Comparison of ENCODE assay signal across 8 mouse cellular contexts in the genomic region with DNA sequence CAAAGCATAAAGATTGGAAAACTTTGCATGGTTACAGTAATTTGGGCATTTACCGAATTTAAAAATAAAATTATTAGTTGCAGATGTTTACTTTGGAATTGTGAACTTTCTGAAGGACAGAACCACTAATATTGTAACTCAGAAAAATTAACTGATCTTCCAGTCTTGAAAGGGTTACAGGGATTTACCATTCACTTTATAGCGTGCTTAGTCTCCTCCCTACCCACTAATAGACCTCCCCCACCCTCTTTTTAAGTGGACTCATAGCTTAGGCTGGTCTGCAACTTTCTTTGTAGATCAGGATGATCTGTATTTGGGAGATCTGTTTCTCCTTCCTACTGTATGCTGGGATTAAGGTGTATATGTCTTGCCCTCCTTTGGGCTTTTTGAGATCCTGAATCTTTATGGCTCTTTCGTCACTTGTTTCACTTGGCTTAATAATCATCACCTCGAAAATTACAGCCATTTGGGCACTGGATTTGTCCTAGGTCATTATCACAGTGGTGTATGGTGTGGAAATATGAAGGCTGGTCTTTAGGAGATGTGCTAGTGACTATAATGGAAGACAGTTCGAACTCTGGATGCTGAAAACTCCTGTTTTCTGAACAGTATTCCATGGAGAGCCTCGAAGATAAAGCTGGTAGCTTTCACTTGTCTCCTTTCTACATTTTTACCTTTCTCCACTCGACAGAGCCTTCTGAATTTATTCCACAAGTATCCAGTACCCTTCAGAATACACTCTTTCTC. TPM values are rescaled to one million over a fixed set of nuclear protein-coding genes. Genes with fewer than 3 reads are reported as not detected.
DNase-seq lines count a peak whose midpoint lies in the region; ATAC-seq and TF ChIP-seq lines count a peak whose summit lies in the region.

No protein-coding gene starts in this region.

- H3K4me2 ChIP-seq in lung, embryonic 14.5 days = peak overlapping the region; percentile 63
- peak overlapping the region; percentile 78 for H3K4me2 ChIP-seq in embryonic facial prominence, embryonic 14.5 days (ENCODE audit: low read depth, low read length)
- peak overlapping the region; percentile 69 for H3K4me2 ChIP-seq in limb, embryonic 12.5 days
- H3K4me2 ChIP-seq in stomach, embryonic 16.5 days (ENCODE audit: low read depth, low read length) = peak overlapping the region; percentile 56

- WGBS in lung, embryonic 14.5 days = 11% methylated on average over 7 of the region's 7 CpGs
- 18% methylated on average over 7 of the region's 7 CpGs for WGBS in embryonic facial prominence, embryonic 14.5 days
- 21% methylated on average over 7 of the region's 7 CpGs for WGBS in limb, embryonic 12.5 days
- WGBS in stomach, embryonic 16.5 days = 15% methylated on average over 7 of the region's 7 CpGs

- no peaks in the 10 kb centered on the region for H3K36me3 ChIP-seq in lung, embryonic 14.5 days (ENCODE audit: insufficient read depth)
- H3K36me3 ChIP-seq in embryonic facial prominence, embryonic 14.5 days (ENCODE audit: control insufficient read depth, insufficient read depth, low read length) = no peaks in the 10 kb centered on the region
- H3K36me3 ChIP-seq in limb, embryonic 12.5 days = no peaks in the 10 kb centered on the region
- H3K36me3 ChIP-seq in stomach, embryonic 16.5 days (ENCODE audit: control insufficient read depth, insufficient read depth, low read length) = no peaks in the 10 kb centered on the region

- H3K4me1 ChIP-seq in lung, embryonic 14.5 days (ENCODE audit: insufficient read depth) = peaks cover 13% of the 10 kb centered on the region; the same call in 1 of the 2 replicates
- peaks cover 29% of the 10 kb centered on the region for H3K4me1 ChIP-seq in embryonic facial prominence, embryonic 14.5 days (ENCODE audit: control insufficient read depth, insufficient read depth, low read length)
- H3K4me1 ChIP-seq in limb, embryonic 12.5 days (replicated peaks) = peaks cover 38% of the 10 kb centered on the region
- peaks cover 30% of the 10 kb centered on the region for H3K4me1 ChIP-seq in stomach, embryonic 16.5 days (ENCODE audit: control insufficient read depth, insufficient read depth, low read length)

- H3K4me3 ChIP-seq in lung, embryonic 14.5 days (ENCODE audit: low read depth, low read length) = peak overlapping the region; percentile 53
- H3K4me3 ChIP-seq in embryonic facial prominence, embryonic 14.5 days (ENCODE audit: low read depth, low read length) = peak overlapping the region; percentile 56
- H3K4me3 ChIP-seq in limb, embryonic 12.5 days (replicated peaks) = peak overlapping the region; percentile 50
- peak overlapping the region; percentile 60 for H3K4me3 ChIP-seq in stomach, embryonic 16.5 days (replicated peaks; ENCODE audit: low read length)

- no peaks in the 10 kb centered on the region for H3K9me3 ChIP-seq in lung, embryonic 14.5 days (ENCODE audit: low read depth, low read length)
- no peaks in the 10 kb centered on the region for H3K9me3 ChIP-seq in embryonic facial prominence, embryonic 14.5 days (ENCODE audit: control insufficient read depth, low read length)
- H3K9me3 ChIP-seq in limb, embryonic 12.5 days = no peaks in the 10 kb centered on the region
- H3K9me3 ChIP-seq in stomach, embryonic 16.5 days (replicated peaks; ENCODE audit: control insufficient read depth, low read length) = no peaks in the 10 kb centered on the region

- no peak for TF ChIP-seq CTCF in lung, embryonic 14.5 days (IDR thresholded peaks at IDR 0.05; ENCODE audit: low read depth)

- no peak for ATAC-seq in lung, embryonic 14.5 days (ENCODE audit: insufficient read depth)
- no peak for ATAC-seq in embryonic facial prominence, embryonic 14.5 days (ENCODE audit: low read depth)
- no peak for ATAC-seq in limb, embryonic 12.5 days (ENCODE audit: insufficient number of reproducible peaks, insufficient read depth, low FRiP score, low TSS enrichment, low read depth)
- ATAC-seq in stomach, embryonic 16.5 days (ENCODE audit: insufficient read depth, low FRiP score) = no peak

- intact Hi-C loops in left cerebral cortex, postnatal 25 days (cut with DNase I) = no loop called here

- peak; percentile 64 for DNase-seq in lung, embryonic 14.5 days
- DNase-seq in lung, adult 18-20 months = no peak
- peak; percentile 33 for DNase-seq in embryonic facial prominence, embryonic 14.5 days (ENCODE audit: low spot score)
- DNase-seq in ovary, postnatal 36 days (ENCODE audit: low spot score) = no peak
- DNase-seq in left cerebral cortex, postnatal 25 days (ENCODE audit: low spot score in 2 of 2) = no peak
- no peak for DNase-seq in frontal cortex, postnatal 10 days (ENCODE audit: low spot score in 2 of 2)

- peak overlapping the region; percentile 99 for H3K27ac ChIP-seq in lung, embryonic 14.5 days (ENCODE audit: low read depth)
- peak overlapping the region; percentile 90 for H3K27ac ChIP-seq in embryonic facial prominence, embryonic 14.5 days (replicated peaks; ENCODE audit: low read depth, low read length)
- H3K27ac ChIP-seq in limb, embryonic 12.5 days = peak overlapping the region; percentile 98
- H3K27ac ChIP-seq in stomach, embryonic 16.5 days (ENCODE audit: low read length) = peak overlapping the region; percentile 73

- no peaks in the 10 kb centered on the region for H3K27me3 ChIP-seq in lung, embryonic 14.5 days (ENCODE audit: insufficient read depth, low read length)
- H3K27me3 ChIP-seq in embryonic facial prominence, embryonic 14.5 days (replicated peaks; ENCODE audit: control insufficient read depth, insufficient read depth, low read length) = no peaks in the 10 kb centered on the region
- no peaks in the 10 kb centered on the region for H3K27me3 ChIP-seq in limb, embryonic 12.5 days
- H3K27me3 ChIP-seq in stomach, embryonic 16.5 days (ENCODE audit: control insufficient read depth, insufficient read depth, low read length) = no peaks in the 10 kb centered on the region

- H3K9ac ChIP-seq in lung, embryonic 14.5 days = peak overlapping the region; percentile 75
- peak overlapping the region; percentile 70 for H3K9ac ChIP-seq in embryonic facial prominence, embryonic 14.5 days (ENCODE audit: low read depth, low read length)
- H3K9ac ChIP-seq in limb, embryonic 12.5 days (replicated peaks) = peak overlapping the region; percentile 72
- peak overlapping the region; percentile 55 for H3K9ac ChIP-seq in stomach, embryonic 16.5 days (ENCODE audit: low read length)

RNA-seq across cellular contexts. Expression of a gene that starts 1.0 kb away (rescaled TPM):
- 6.6 and 7.5 TPM in 2 replicates for polyA plus RNA-seq in lung, embryonic 14.5 days (2014; fragmentation: Nextera tagmentation; extraction: Ambion mirVana)
- 3.7 and 4.1 TPM in 2 replicates for polyA plus RNA-seq in embryonic facial prominence, embryonic 14.5 days (2014; fragmentation: Nextera tagmentation; extraction: Ambion mirVana)
- 10.5 and 17.3 TPM in 2 replicates for polyA plus RNA-seq in limb, embryonic 12.5 days (2016; fragmentation: Nextera tagmentation; extraction: Ambion mirVana)
- polyA plus RNA-seq in stomach, embryonic 16.5 days (2015; fragmentation: Nextera tagmentation; extraction: Ambion mirVana) = 4.7 and 6.1 TPM in 2 replicates
- total RNA-seq in left cerebral cortex, postnatal 25 days (2021) = 1 to 10 TPM; 3.1 to 4.6 TPM

RNA-seq across cellular contexts. Expression of a gene that starts 2.5 kb away (rescaled TPM):
- polyA plus RNA-seq in lung, embryonic 14.5 days (2014; fragmentation: Nextera tagmentation; extraction: Ambion mirVana) = 13.0 and 14.6 TPM in 2 replicates
- polyA plus RNA-seq in embryonic facial prominence, embryonic 14.5 days (2014; fragmentation: Nextera tagmentation; extraction: Ambion mirVana) = 5.2 and 7.0 TPM in 2 replicates
- 9.8 and 16.3 TPM in 2 replicates for polyA plus RNA-seq in limb, embryonic 12.5 days (2016; fragmentation: Nextera tagmentation; extraction: Ambion mirVana)
- polyA plus RNA-seq in stomach, embryonic 16.5 days (2015; fragmentation: Nextera tagmentation; extraction: Ambion mirVana) = 0.74 and 3.1 TPM in 2 replicates
- 1 to 10 TPM; 1.6 to 3.9 TPM for total RNA-seq in left cerebral cortex, postnatal 25 days (2021)

RNA-seq across cellular contexts. Expression of a gene that starts 5.4 kb away (rescaled TPM):
- 7.1 and 7.6 TPM in 2 replicates for polyA plus RNA-seq in lung, embryonic 14.5 days (2014; fragmentation: Nextera tagmentation; extraction: Ambion mirVana)
- 5.1 and 5.6 TPM in 2 replicates for polyA plus RNA-seq in embryonic facial prominence, embryonic 14.5 days (2014; fragmentation: Nextera tagmentation; extraction: Ambion mirVana)
- 6.0 and 9.0 TPM in 2 replicates for polyA plus RNA-seq in limb, embryonic 12.5 days (2016; fragmentation: Nextera tagmentation; extraction: Ambion mirVana)
- polyA plus RNA-seq in stomach, embryonic 16.5 days (2015; fragmentation: Nextera tagmentation; extraction: Ambion mirVana) = 5.7 and 6.3 TPM in 2 replicates
- total RNA-seq in left cerebral cortex, postnatal 25 days (2021) = 100 to 1,000 TPM; 300 to 349 TPM

RNA-seq across cellular contexts. Expression of a gene that starts 6.9 kb away (rescaled TPM):
- 1.0 and 1.8 TPM in 2 replicates for polyA plus RNA-seq in lung, embryonic 14.5 days (2014; fragmentation: Nextera tagmentation; extraction: Ambion mirVana)
- polyA plus RNA-seq in embryonic facial prominence, embryonic 14.5 days (2014; fragmentation: Nextera tagmentation; extraction: Ambion mirVana) = 0.76 and 0.77 TPM in 2 replicates
- polyA plus RNA-seq in limb, embryonic 12.5 days (2016; fragmentation: Nextera tagmentation; extraction: Ambion mirVana) = 1.4 TPM in 2 replicates
- 1.1 and 1.4 TPM in 2 replicates for polyA plus RNA-seq in stomach, embryonic 16.5 days (2015; fragmentation: Nextera tagmentation; extraction: Ambion mirVana)
- under 1 TPM; 0.57 to 0.87 TPM for total RNA-seq in left cerebral cortex, postnatal 25 days (2021)

RNA-seq across cellular contexts. Expression of a gene that starts 7.6 kb away (rescaled TPM):
- 2.0 and 2.6 TPM in 2 replicates for polyA plus RNA-seq in lung, embryonic 14.5 days (2014; fragmentation: Nextera tagmentation; extraction: Ambion mirVana)
- polyA plus RNA-seq in embryonic facial prominence, embryonic 14.5 days (2014; fragmentation: Nextera tagmentation; extraction: Ambion mirVana) = 0.71 and 1.0 TPM in 2 replicates
- 2.1 and 3.2 TPM in 2 replicates for polyA plus RNA-seq in limb, embryonic 12.5 days (2016; fragmentation: Nextera tagmentation; extraction: Ambion mirVana)
- polyA plus RNA-seq in stomach, embryonic 16.5 days (2015; fragmentation: Nextera tagmentation; extraction: Ambion mirVana) = 0.81 and 0.90 TPM in 2 replicates
- total RNA-seq in left cerebral cortex, postnatal 25 days (2021) = 10 to 100 TPM; 16.0 to 17.8 TPM

Comparison
In these comparisons a context has a peak if more than half of its experiments do, and no peak if none do; other contexts are left out.
1. DNase-seq: peak in lung, embryonic 14.5 days (single experiment) and embryonic facial prominence, embryonic 14.5 days (single experiment); none in lung, adult 18-20 months (0 of 2), ovary, postnatal 36 days (single experiment), left cerebral cortex, postnatal 25 days (0 of 2) and frontal cortex, postnatal 10 days (0 of 2).
2. Peak in every context shown above with its lines, with median percentiles within 50 percentile points of each other: H3K27ac ChIP-seq, H3K4me2 ChIP-seq, H3K4me3 ChIP-seq and H3K9ac ChIP-seq.